Mouse (Mus musculus): ENCODE results near the gene Glod5. TPM values are rescaled to one million over a fixed set of nuclear protein-coding genes. Genes with fewer than 3 reads are reported as not detected.

Glod5 gene
- polyA plus RNA-seq, 1 experiment from 2014 or later, result not detected

- no peaks in the 10 kb centered on the region for H3K36me3 ChIP-seq (ENCODE audit: control insufficient read depth, insufficient read depth, low read length)
- no peak overlapping the region for H3K9ac ChIP-seq (ENCODE audit: low read length)
- 66% methylated on average over 8 of the region's 8 CpGs for WGBS
- no peak overlapping the region for H3K27ac ChIP-seq (ENCODE audit: low read depth, low read length)
- ATAC-seq (ENCODE audit: insufficient read depth, low FRiP score, low TSS enrichment), result no peak
- no peak overlapping the region for H3K4me2 ChIP-seq (ENCODE audit: low read depth)
- H3K4me3 ChIP-seq (ENCODE audit: low read depth, low read length), result no peak overlapping the region
- no peaks in the 10 kb centered on the region for H3K27me3 ChIP-seq (ENCODE audit: control insufficient read depth, insufficient read depth, low read length)
- no peaks in the 10 kb centered on the region for H3K9me3 ChIP-seq (ENCODE audit: control insufficient read depth, low read length)
- DNase-seq (ENCODE audit: low spot score), result no peak
- H3K4me1 ChIP-seq (ENCODE audit: control insufficient read depth, insufficient read depth, low read length), result no peaks in the 10 kb centered on the region
Observed at GRCm38 (mm10) chrX:7992379-7993067, 25.8 kb downstream of the Glod5 start.

DNA sequence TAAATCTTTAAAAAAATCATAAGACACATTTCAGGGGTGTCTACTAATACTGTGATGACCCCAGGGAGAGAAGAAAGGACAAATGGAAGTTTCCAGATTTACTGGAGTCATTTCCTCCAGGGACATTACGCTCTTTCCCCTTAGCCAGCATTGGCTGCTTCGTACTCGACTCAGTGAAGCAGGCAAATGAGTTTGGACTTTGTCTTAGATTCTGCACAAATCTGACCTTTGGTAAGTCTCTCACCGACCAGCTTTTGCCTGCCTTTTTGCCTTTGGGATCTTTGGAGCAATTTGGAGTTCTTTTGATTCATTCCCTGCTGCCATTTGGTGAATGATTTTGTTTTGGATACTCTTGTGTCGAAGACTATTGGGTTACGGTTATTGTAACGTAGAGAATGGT, 36.9 kb downstream of the Glod5 start:
- Histone ChIP-seq H3K27me3 (ENCODE audit: control insufficient read depth, insufficient read depth, low read length) (no peaks in the 10 kb centered on the region), H3K4me1 (ENCODE audit: control insufficient read depth, insufficient read depth, low read length) (no peaks in the 10 kb centered on the region), H3K9ac (ENCODE audit: low read length) (no peak overlapping the region), H3K36me3 (ENCODE audit: control insufficient read depth, insufficient read depth, low read length) (no peaks in the 10 kb centered on the region), H3K4me2 (ENCODE audit: low read depth) (no peak overlapping the region), H3K9me3 (ENCODE audit: control insufficient read depth, low read length) (no peaks in the 10 kb centered on the region), H3K27ac (ENCODE audit: low read depth, low read length) (no peak overlapping the region), H3K4me3 (ENCODE audit: low read depth, low read length) (no peak overlapping the region)
- ATAC-seq (ENCODE audit: insufficient read depth, low FRiP score, low TSS enrichment) (no peak), DNase-seq (ENCODE audit: low spot score) (no peak)
- whole genome bisulfite sequencing, result 93% methylated on average over 7 of the region's 7 CpGs

GRCm38 (mm10) chrX:7977892-7978291, 40.4 kb downstream of the Glod5 start, which contains the start of gene Gata1:
TSS of gene Gata1 (minus strand) at chrX:7978071.
- DNase-seq (ENCODE audit: low spot score) (no peak), ATAC-seq (ENCODE audit: insufficient read depth, low FRiP score, low TSS enrichment) (no peak)
- no peak within 1 kb of the TSS for H3K4me3 ChIP-seq (ENCODE audit: low read depth, low read length)
- H3K27me3 ChIP-seq (ENCODE audit: control insufficient read depth, insufficient read depth, low read length), result no peaks in the 10 kb centered on the region
- no peak within 1 kb of the TSS for H3K4me2 ChIP-seq (ENCODE audit: low read depth)
- H3K9ac ChIP-seq (ENCODE audit: low read length), result no peak within 1 kb of the TSS
- no peaks in the 10 kb centered on the region for H3K9me3 ChIP-seq (ENCODE audit: control insufficient read depth, low read length)
- no peaks in the 10 kb centered on the region for H3K4me1 ChIP-seq (ENCODE audit: control insufficient read depth, insufficient read depth, low read length)
- H3K27ac ChIP-seq (ENCODE audit: low read depth, low read length), result no peak within 1 kb of the TSS
- H3K36me3 ChIP-seq (ENCODE audit: control insufficient read depth, insufficient read depth, low read length), result no peaks in the 10 kb centered on the region
- WGBS, result 91% methylated on average over 11 of the region's 11 CpGs

DNA sequence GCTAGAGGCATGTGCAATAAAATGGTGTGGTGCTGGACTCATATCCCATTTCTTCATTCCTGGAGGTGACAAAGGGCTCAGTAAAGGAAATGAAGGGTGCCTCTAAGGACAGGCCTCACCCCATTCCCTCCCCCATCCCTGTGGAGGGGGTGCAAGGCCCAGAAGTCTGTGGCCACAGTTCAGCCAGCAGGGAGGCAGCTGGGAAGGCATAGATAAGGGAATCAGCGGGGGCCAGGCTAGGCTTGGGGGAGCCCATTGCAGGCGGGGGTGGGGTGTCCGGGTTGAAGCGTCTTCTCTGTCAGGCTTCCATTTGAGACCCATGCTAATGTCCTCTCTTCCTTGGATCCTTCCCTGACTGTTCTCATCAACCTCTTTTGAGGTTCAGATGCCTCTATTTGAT, 47.0 kb downstream of the Glod5 start:
- WGBS, result 82% methylated on average over 4 of the region's 4 CpGs
- DNase-seq (ENCODE audit: low spot score), result no peak
- H3K9me3 ChIP-seq (ENCODE audit: control insufficient read depth, low read length), result no peaks in the 10 kb centered on the region

DNA sequence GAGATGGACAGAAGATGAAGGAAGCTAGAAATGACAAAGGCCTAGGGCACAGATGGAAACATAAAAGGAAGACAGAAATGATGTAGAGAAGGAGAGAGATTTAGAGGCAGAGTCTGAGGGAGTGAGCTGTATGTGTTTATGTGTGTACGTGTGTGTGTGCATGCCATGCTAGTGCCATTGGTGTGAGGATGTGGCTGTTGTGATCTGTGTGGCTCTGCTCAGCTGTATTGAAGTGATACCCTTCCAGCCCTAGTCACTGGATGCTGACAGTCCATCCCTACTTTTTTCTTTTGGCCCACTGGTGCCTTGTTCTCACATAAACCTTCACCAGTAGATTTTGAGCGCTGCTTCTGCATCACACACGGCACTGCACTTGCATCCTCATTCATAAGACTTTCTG, 49.4 kb downstream of the Glod5 start:
- no peak for ATAC-seq (ENCODE audit: insufficient read depth, low FRiP score, low TSS enrichment)

More for the DNA sequence above, 47.0 kb downstream of the Glod5 start:
- ATAC-seq (ENCODE audit: insufficient read depth, low FRiP score, low TSS enrichment), result no peak
- Histone ChIP-seq H3K4me2 (ENCODE audit: low read depth) (no peak overlapping the region), H3K4me1 (ENCODE audit: control insufficient read depth, insufficient read depth, low read length) (no peaks in the 10 kb centered on the region), H3K9ac (ENCODE audit: low read length) (no peak overlapping the region), H3K36me3 (ENCODE audit: control insufficient read depth, insufficient read depth, low read length) (no peaks in the 10 kb centered on the region), H3K27me3 (ENCODE audit: control insufficient read depth, insufficient read depth, low read length) (no peaks in the 10 kb centered on the region), H3K27ac (ENCODE audit: low read depth, low read length) (no peak overlapping the region), H3K4me3 (ENCODE audit: low read depth, low read length) (no peak overlapping the region)

GRCm38 (mm10) chrX:7968226-7968625, 50.1 kb downstream of the Glod5 start:
- H3K9me3 ChIP-seq (ENCODE audit: control insufficient read depth, low read length), result no peaks in the 10 kb centered on the region
- ATAC-seq (ENCODE audit: insufficient read depth, low FRiP score, low TSS enrichment) (no peak), DNase-seq (ENCODE audit: low spot score) (no peak)
- no peaks in the 10 kb centered on the region for H3K36me3 ChIP-seq (ENCODE audit: control insufficient read depth, insufficient read depth, low read length)
- H3K4me3 ChIP-seq (ENCODE audit: low read depth, low read length), result no peak overlapping the region
- no peak overlapping the region for H3K4me2 ChIP-seq (ENCODE audit: low read depth)
- 85% methylated on average over 8 of the region's 8 CpGs for WGBS
- no peaks in the 10 kb centered on the region for H3K4me1 ChIP-seq (ENCODE audit: control insufficient read depth, insufficient read depth, low read length)
- no peaks in the 10 kb centered on the region for H3K27me3 ChIP-seq (ENCODE audit: control insufficient read depth, insufficient read depth, low read length)
- no peak overlapping the region for H3K27ac ChIP-seq (ENCODE audit: low read depth, low read length)
- no peak overlapping the region for H3K9ac ChIP-seq (ENCODE audit: low read length)

More for the DNA sequence above, 49.4 kb downstream of the Glod5 start:
- whole genome bisulfite sequencing, result 84% methylated on average over 3 of the region's 3 CpGs
- Histone ChIP-seq H3K27ac (ENCODE audit: low read depth, low read length) (no peak overlapping the region), H3K4me3 (ENCODE audit: low read depth, low read length) (no peak overlapping the region), H3K4me1 (ENCODE audit: control insufficient read depth, insufficient read depth, low read length) (no peaks in the 10 kb centered on the region), H3K9ac (ENCODE audit: low read length) (no peak overlapping the region), H3K9me3 (ENCODE audit: control insufficient read depth, low read length) (no peaks in the 10 kb centered on the region), H3K27me3 (ENCODE audit: control insufficient read depth, insufficient read depth, low read length) (no peaks in the 10 kb centered on the region), H3K36me3 (ENCODE audit: control insufficient read depth, insufficient read depth, low read length) (no peaks in the 10 kb centered on the region), H3K4me2 (ENCODE audit: low read depth) (no peak overlapping the region)
- DNase-seq (ENCODE audit: low spot score), result no peak

DNA sequence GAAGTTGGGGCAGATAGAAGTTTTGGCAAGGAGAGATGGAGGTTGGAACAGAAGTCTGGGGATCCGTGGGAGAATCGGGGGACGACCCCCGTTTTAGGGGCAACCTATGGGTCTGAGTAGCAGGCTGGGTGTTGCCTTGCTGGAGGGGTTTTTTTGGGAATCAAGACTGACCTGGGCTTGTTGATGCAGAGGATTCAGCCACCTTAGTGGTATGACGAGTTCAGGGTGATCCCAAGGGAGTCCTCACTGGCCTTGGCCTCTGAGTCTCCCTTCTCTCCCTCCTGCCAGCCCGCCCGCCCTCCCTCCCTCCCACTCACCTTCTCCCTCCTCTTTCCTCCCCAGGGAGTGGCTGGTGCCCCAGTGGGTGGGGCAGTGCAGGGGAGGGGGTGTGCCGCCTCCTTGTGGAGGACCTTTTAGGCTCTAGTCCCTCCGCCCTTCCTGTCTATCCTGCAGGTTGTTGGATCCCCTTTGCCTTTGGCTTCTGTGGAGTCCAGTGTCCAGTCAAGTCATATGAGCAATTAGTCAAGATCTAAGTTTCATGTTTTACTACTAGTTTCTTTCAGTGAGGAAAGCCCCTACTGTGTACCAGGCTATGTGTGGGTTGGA, 50.6 kb downstream of the Glod5 start:
- WGBS, result 75% methylated on average over 7 of the region's 9 CpGs
- no peak overlapping the region for H3K4me3 ChIP-seq (ENCODE audit: low read depth, low read length)

DNA sequence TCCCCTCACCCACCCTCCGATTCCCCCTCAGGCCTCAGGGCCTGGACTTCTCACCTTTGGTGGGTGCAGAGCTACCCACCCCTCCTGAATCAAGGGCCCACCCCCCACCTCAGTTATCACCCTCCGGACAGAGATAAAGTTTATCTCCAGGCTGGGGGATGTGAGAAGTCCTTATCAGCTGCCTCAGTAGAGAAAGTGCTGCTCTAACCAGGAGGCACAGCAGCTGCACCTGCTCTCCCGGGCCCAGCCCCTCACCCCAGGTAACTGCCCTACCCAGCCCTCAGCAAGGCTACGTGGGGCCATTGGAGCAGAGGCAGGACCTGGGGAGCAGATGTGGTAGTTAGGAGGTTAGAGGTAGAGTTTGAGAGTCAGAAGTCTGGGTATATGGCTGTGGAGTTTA, 52.1 kb downstream of the Glod5 start:
- Histone ChIP-seq H3K36me3 (ENCODE audit: control insufficient read depth, insufficient read depth, low read length) (no peaks in the 10 kb centered on the region), H3K4me2 (ENCODE audit: low read depth) (no peak overlapping the region), H3K9ac (ENCODE audit: low read length) (no peak overlapping the region), H3K27me3 (ENCODE audit: control insufficient read depth, insufficient read depth, low read length) (no peaks in the 10 kb centered on the region), H3K9me3 (ENCODE audit: control insufficient read depth, low read length) (no peaks in the 10 kb centered on the region), H3K4me3 (ENCODE audit: low read depth, low read length) (no peak overlapping the region), H3K4me1 (ENCODE audit: control insufficient read depth, insufficient read depth, low read length) (no peaks in the 10 kb centered on the region), H3K27ac (ENCODE audit: low read depth, low read length) (no peak overlapping the region)
- ATAC-seq (ENCODE audit: insufficient read depth, low FRiP score, low TSS enrichment), result no peak
- no peak for DNase-seq (ENCODE audit: low spot score)
- 82% methylated on average over 4 of the region's 4 CpGs for WGBS

More for the DNA sequence above, 50.6 kb downstream of the Glod5 start:
- Histone ChIP-seq H3K36me3 (ENCODE audit: control insufficient read depth, insufficient read depth, low read length) (no peaks in the 10 kb centered on the region), H3K9ac (ENCODE audit: low read length) (no peak overlapping the region), H3K27me3 (ENCODE audit: control insufficient read depth, insufficient read depth, low read length) (no peaks in the 10 kb centered on the region), H3K4me1 (ENCODE audit: control insufficient read depth, insufficient read depth, low read length) (no peaks in the 10 kb centered on the region), H3K4me2 (ENCODE audit: low read depth) (no peak overlapping the region), H3K9me3 (ENCODE audit: control insufficient read depth, low read length) (no peaks in the 10 kb centered on the region), H3K27ac (ENCODE audit: low read depth, low read length) (no peak overlapping the region)
- ATAC-seq (ENCODE audit: insufficient read depth, low FRiP score, low TSS enrichment) (no peak), DNase-seq (ENCODE audit: low spot score) (no peak)
